Mouse (Mus musculus) liver, embryonic 15.5 days (tissue): ENCODE results near the gene Dhcr24. TPM values are rescaled to one million over a fixed set of nuclear protein-coding genes. Genes with fewer than 3 reads are reported as not detected.
A peak's percentile ranks its signal among the peaks of the same experiment; 100 is the strongest.

Experiments
- ATAC-seq: fragments of 200-750 bp; cut with Nextera tagmentation; 2 replicates; pipeline ENCODE4 v1.8.0; 2017; ENCODE audit warnings: moderate number of reproducible peaks, mild to moderate bottlenecking, moderate library complexity; ENCODE audit not compliant: insufficient read depth
- H3K27ac ChIP-seq: fragments of 300-500 bp; sonication (generic); replicated peaks from 2 replicates; pipeline ENCODE4 v1.5.1; 2015; ENCODE audit warnings: mild to moderate bottlenecking, inconsistent platforms
- H3K27me3 ChIP-seq: fragments of 300-500 bp; sonication (generic); 2 replicates; pipeline ENCODE4 v1.6.1; 2015; ENCODE audit warnings: mild to moderate bottlenecking, inconsistent platforms
- H3K36me3 ChIP-seq: fragments of 300-500 bp; sonication (generic); replicated peaks from 2 replicates; pipeline ENCODE4 v1.6.1; 2015; ENCODE audit warnings: moderate library complexity, mild to moderate bottlenecking, inconsistent platforms
- H3K4me1 ChIP-seq: fragments of 300-500 bp; sonication (generic); replicated peaks from 2 replicates; pipeline ENCODE4 v1.6.1; 2015; ENCODE audit warnings: inconsistent platforms
- H3K4me2 ChIP-seq: fragments of 300-500 bp; sonication (generic); 2 replicates; pipeline ENCODE4 v1.6.1; 2015; ENCODE audit warnings: moderate library complexity, mild to moderate bottlenecking, inconsistent platforms
- H3K4me3 ChIP-seq: fragments of 300-500 bp; sonication (generic); replicated peaks from 2 replicates; pipeline ENCODE4 v1.5.1; 2015; ENCODE audit warnings: mild to moderate bottlenecking, inconsistent platforms
- H3K9ac ChIP-seq: fragments of 300-500 bp; sonication (generic); 2 replicates; pipeline ENCODE4 v1.6.1; 2015; ENCODE audit warnings: moderate library complexity, mild to moderate bottlenecking, inconsistent platforms
- H3K9me3 ChIP-seq: fragments of 300-500 bp; sonication (generic); replicated peaks from 2 replicates; pipeline ENCODE4 v1.6.1; 2016; ENCODE audit warnings: inconsistent platforms
- WGBS: fragments of 180-500 bp; shearing (Covaris S2); methylation state at CpG from one replicate; pipeline ENCODE4 v1.1.7; 2015; ENCODE audit warnings: mixed read lengths; ENCODE audit not compliant: insufficient replicate concordance; 5-methylcytosine and 5-hydroxymethylcytosine counted together
- polyA plus RNA-seq: library from polyadenylated mRNA; unstranded; fragments of >200 nt; fragmentation: Nextera tagmentation; extraction: Ambion mirVana; gene quantifications from 2 replicates; pipeline ENCODE4 v1.2.1, GENCODE M21; 2015

Dhcr24 gene
- polyA plus RNA-seq, 1 experiment from 2014 or later = 7.8 TPM

GRCm38 (mm10) chr4:106560213-106560845 lies 509 bp upstream of the Dhcr24 start:
- Histone ChIP-seq H3K9me3 (no peaks in the 10 kb centered on the region), H3K27me3 (no peaks in the 10 kb centered on the region), H3K9ac (peak overlapping the region; percentile 58), H3K36me3 (peaks cover 21% of the 10 kb centered on the region), H3K4me3 (peak overlapping the region; percentile 82), H3K27ac (peak overlapping the region; percentile 87), H3K4me1 (peaks cover 48% of the 10 kb centered on the region), H3K4me2 (peak overlapping the region; percentile 94)
- 4% methylated on average over 20 of the region's 20 CpGs for WGBS
- ATAC-seq = peak; percentile 70

- H3K4me2 ChIP-seq = peak overlapping the region; percentile 94
- H3K9ac ChIP-seq = peak overlapping the region; percentile 73
- WGBS = 10% methylated on average over 6 of the region's 6 CpGs
- peaks cover 53% of the 10 kb centered on the region for H3K4me1 ChIP-seq
- no peak for ATAC-seq
- peaks cover 38% of the 10 kb centered on the region for H3K36me3 ChIP-seq
- no peaks in the 10 kb centered on the region for H3K9me3 ChIP-seq
- H3K4me3 ChIP-seq = peak overlapping the region; percentile 82
- H3K27me3 ChIP-seq = no peaks in the 10 kb centered on the region
- peak overlapping the region; percentile 87 for H3K27ac ChIP-seq
Measured at GRCm38 (mm10) chr4:106562006-106562405, 1.2 kb downstream of the Dhcr24 start.

DNA sequence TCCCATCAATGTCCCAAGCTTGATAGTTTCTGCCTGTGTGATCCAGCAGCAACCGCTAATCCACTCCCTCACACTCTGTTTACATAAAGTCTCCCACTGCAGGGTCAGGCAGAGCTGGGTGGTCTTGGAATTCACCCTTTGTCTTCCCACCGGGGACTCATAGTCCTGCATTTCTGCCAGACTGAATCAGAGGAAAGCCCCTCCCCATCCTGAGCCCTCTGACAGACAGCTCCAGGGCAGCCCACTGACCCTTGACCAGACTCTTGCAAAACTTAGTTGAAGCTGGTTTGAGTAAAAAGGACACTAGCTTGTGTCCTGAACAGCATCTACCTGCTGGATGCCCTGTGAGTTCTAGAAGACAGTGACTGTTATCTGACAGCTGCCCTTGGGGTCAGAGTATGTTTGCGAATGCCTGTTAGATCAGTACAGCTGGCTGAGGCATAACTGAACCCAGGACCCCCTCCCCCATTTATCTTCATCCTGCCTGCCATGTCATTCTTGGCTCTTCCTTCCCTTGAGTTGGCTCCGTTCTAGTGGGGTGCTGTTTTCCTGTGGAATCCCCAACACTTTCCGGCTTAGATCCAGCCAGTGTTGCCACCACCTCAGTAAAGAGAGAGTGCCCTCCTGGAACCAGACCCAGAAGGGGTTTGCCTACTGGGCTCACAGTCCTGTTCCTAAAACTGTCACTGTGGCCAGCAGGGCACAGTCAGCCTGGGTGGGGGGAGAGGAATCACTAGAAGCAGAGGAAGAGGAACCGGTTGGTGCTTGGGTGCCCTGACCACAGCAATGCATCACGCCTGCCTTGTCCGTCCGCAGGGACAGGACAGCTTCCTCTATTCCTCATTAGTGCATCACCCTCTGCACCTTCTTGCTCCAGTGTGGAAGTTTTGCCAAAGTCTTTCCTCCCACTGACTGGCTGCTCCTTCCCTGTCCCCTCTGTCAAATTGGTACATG lies 2.3 kb downstream of the Dhcr24 start:
- Histone ChIP-seq H3K4me2 (peak overlapping the region; percentile 94), H3K27me3 (no peaks in the 10 kb centered on the region), H3K36me3 (peaks cover 49% of the 10 kb centered on the region), H3K4me1 (peaks cover 53% of the 10 kb centered on the region), H3K4me3 (peak overlapping the region; percentile 82), H3K27ac (peak overlapping the region; percentile 64), H3K9me3 (no peaks in the 10 kb centered on the region), H3K9ac (peak overlapping the region; percentile 73; the same call in 1 of the 2 replicates)
- WGBS = 35% methylated on average over 9 of the region's 9 CpGs
- ATAC-seq = no peak

GRCm38 (mm10) chr4:106564161-106564560 lies 3.3 kb downstream of the Dhcr24 start:
- H3K4me2 ChIP-seq = peak overlapping the region; percentile 94

DNA sequence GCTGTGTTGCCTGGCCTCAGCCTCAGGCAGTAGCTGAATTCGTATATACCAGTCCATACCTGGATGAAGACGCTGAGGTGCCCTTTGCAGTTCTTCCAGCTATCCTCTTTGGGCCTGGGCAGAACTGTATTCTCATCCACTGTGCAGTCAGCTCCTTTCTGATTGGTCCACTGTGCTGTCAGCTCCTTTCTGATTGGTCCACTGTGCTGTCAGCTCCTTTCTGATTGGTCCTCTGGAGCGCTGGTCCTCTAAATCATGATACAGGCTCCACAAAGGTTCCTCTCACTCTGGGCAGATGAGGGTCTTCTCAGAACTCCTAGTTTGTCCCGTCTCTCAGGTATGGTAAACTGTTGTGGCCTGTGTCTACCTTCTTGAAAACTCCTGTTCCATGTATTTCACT lies 8.8 kb downstream of the Dhcr24 start:
- no peak for ATAC-seq
- Histone ChIP-seq H3K4me2 (no peak overlapping the region), H3K4me1 (peaks cover 5% of the 10 kb centered on the region; the same call in 1 of the 2 replicates), H3K36me3 (peaks cover 95% of the 10 kb centered on the region), H3K9ac (no peak overlapping the region), H3K9me3 (no peaks in the 10 kb centered on the region), H3K27ac (no peak overlapping the region), H3K27me3 (no peaks in the 10 kb centered on the region), H3K4me3 (no peak overlapping the region)
- 80% methylated on average over 4 of the region's 4 CpGs for WGBS

More at GRCm38 (mm10) chr4:106564161-106564560, 3.3 kb downstream of the Dhcr24 start:
- Histone ChIP-seq H3K9ac (no peak overlapping the region; the same call in 1 of the 2 replicates), H3K4me3 (peak overlapping the region; percentile 82), H3K4me1 (peaks cover 48% of the 10 kb centered on the region), H3K9me3 (no peaks in the 10 kb centered on the region), H3K36me3 (peaks cover 57% of the 10 kb centered on the region), H3K27me3 (no peaks in the 10 kb centered on the region), H3K27ac (no peak overlapping the region)
- ATAC-seq = no peak
- 79% methylated on average over 11 of the region's 11 CpGs for WGBS

DNA sequence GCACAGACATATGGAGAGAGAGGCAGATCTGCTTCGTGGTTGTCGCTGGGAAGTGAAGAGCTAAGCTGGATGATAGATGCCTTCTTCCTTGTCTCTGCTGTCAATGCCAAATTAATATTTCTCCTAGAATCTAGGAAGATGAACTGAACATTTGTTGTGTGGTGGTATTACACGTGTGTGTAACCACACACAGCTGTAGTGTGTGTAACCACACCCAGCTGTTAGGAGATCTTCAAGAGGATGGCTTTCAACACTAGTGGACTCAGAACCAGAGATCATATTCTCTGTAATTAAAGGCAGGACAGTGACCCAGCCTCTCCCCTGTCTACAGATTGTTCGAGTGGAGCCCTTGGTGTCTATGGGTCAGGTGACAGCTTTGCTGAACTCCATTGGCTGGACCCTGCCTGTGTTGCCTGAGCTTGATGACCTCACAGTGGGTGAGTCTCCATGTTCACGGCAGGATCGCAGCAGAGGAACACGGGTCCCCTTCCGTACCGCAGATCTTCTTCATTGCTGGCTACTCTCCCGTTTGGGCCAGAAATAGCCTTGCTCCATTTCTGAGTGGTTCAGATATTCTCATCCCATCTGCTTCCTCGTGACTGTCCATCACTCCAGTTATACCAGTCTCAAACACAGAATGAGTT lies 10.4 kb downstream of the Dhcr24 start:
- Histone ChIP-seq H3K4me1 (peaks cover under 1% of the 10 kb centered on the region; the same call in 1 of the 2 replicates), H3K36me3 (peaks cover 93% of the 10 kb centered on the region), H3K9me3 (no peaks in the 10 kb centered on the region), H3K27me3 (no peaks in the 10 kb centered on the region), H3K27ac (no peak overlapping the region), H3K9ac (no peak overlapping the region), H3K4me2 (no peak overlapping the region), H3K4me3 (no peak overlapping the region)
- 83% methylated on average over 11 of the region's 11 CpGs for WGBS
- ATAC-seq = 0 out of 2 replicates have a peak, but pooled peaks have one; percentile 5

DNA sequence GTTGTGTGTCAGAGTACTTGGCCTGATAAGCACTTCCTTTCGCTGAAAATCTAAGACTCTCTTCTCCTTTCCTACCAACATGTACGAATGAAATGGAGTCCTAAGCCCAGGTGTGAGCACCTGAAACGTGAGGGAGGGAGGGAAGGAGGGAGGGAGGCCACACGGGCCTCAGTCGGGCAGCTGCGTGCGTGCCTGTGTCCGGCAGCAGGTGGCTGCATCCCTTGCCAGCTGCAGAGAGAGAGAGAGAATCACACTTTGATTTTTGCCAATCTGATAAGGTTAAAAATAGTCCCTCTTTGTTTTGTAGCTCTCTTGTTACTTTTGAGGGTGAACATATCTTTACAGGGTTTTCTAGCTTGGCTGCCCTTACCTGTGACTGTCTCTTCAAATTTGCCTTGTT lies 14.2 kb downstream of the Dhcr24 start:
- Histone ChIP-seq H3K27ac (no peak overlapping the region), H3K9ac (no peak overlapping the region), H3K4me3 (no peak overlapping the region), H3K27me3 (no peaks in the 10 kb centered on the region), H3K4me1 (peaks cover 16% of the 10 kb centered on the region; the same call in 1 of the 2 replicates), H3K4me2 (no peak overlapping the region), H3K36me3 (peaks cover 93% of the 10 kb centered on the region), H3K9me3 (no peaks in the 10 kb centered on the region)
- WGBS = 72% methylated on average over 8 of the region's 8 CpGs
- ATAC-seq = no peak

DNA sequence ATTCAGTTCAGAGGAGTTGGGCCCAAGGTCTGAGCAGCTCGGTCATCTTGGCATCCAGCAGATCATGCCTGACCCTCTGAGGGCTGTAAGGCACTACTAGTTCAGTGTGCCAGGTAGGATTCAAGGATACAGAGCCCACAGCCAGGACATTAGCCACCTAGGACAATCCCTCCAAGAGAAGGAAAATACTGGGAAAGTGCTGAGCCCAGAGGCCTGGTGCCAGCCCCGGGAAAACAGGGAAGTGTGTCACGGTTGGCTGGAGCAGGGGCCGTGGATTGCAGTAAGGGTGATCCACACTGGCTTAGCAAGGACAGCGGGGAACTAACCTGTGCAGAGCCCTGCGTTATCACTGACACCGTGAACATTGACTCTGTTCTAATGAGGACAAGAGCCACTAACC lies 16.7 kb downstream of the Dhcr24 start:
- Histone ChIP-seq H3K36me3 (peaks cover 94% of the 10 kb centered on the region), H3K27me3 (no peaks in the 10 kb centered on the region), H3K4me3 (no peak overlapping the region), H3K4me1 (peaks cover 41% of the 10 kb centered on the region), H3K9me3 (no peaks in the 10 kb centered on the region), H3K9ac (no peak overlapping the region), H3K4me2 (no peak overlapping the region), H3K27ac (no peak overlapping the region)
- WGBS = 81% methylated on average over 7 of the region's 7 CpGs
- ATAC-seq = no peak

GRCm38 (mm10) chr4:106581176-106581864 lies 20.5 kb downstream of the Dhcr24 start:
- no peaks in the 10 kb centered on the region for H3K27me3 ChIP-seq

GRCm38 (mm10) chr4:106581865-106582204 lies 21.0 kb downstream of the Dhcr24 start:
- H3K9ac ChIP-seq = peak overlapping the region; percentile 55; the same call in 1 of the 2 replicates
- peaks cover 90% of the 10 kb centered on the region for H3K36me3 ChIP-seq
- H3K4me1 ChIP-seq = peaks cover 58% of the 10 kb centered on the region
- peak overlapping the region; percentile 70 for H3K4me2 ChIP-seq
- no peaks in the 10 kb centered on the region for H3K9me3 ChIP-seq
- H3K27ac ChIP-seq = peak overlapping the region; percentile 97
- peak overlapping the region; percentile 42 for H3K4me3 ChIP-seq
- no peak for ATAC-seq
- 72% methylated on average over 15 of the region's 15 CpGs for WGBS
- H3K27me3 ChIP-seq = no peaks in the 10 kb centered on the region

More at GRCm38 (mm10) chr4:106581176-106581864, 20.5 kb downstream of the Dhcr24 start:
- Histone ChIP-seq H3K36me3 (peaks cover 90% of the 10 kb centered on the region), H3K4me3 (peak overlapping the region; percentile 42), H3K4me1 (peaks cover 63% of the 10 kb centered on the region), H3K9ac (peak overlapping the region; percentile 55; the same call in 1 of the 2 replicates), H3K9me3 (no peaks in the 10 kb centered on the region), H3K4me2 (peak overlapping the region; percentile 70), H3K27ac (peak overlapping the region; percentile 97)
- WGBS = 63% methylated on average over 14 of the region's 14 CpGs
- ATAC-seq = no peak
